Mouse (Mus musculus) forebrain, embryonic 10.5 days (tissue): ENCODE measurements around the gene Nipa2. TPM values are rescaled to one million over a fixed set of nuclear protein-coding genes. Genes with fewer than 3 reads are reported as not detected.
A peak's percentile ranks its signal among the peaks of the same experiment; 100 is the strongest.

Source experiments
- DNase-seq: peaks from one replicate; pipeline ENCODE4 v3.0.0-alpha.2; 2017; ENCODE audit warnings: low spot score; ENCODE audit errors: extremely low spot score
- H3K27ac ChIP-seq: fragments of 300-500 bp; sonication (generic); 2 replicates; pipeline ENCODE4 v1.5.1; 2016; ENCODE audit warnings: mild to moderate bottlenecking
- H3K27me3 ChIP-seq: fragments of 300-500 bp; sonication (generic); 2 replicates; pipeline ENCODE4 v1.6.1; 2016; ENCODE audit warnings: mild to moderate bottlenecking; ENCODE audit not compliant: poor library complexity, severe bottlenecking
- H3K36me3 ChIP-seq: fragments of 300-500 bp; sonication (generic); replicated peaks from 2 replicates; pipeline ENCODE4 v1.6.1; 2016; ENCODE audit warnings: mild to moderate bottlenecking, moderate library complexity
- H3K4me1 ChIP-seq: fragments of 300-500 bp; sonication (generic); 2 replicates; pipeline ENCODE4 v1.6.1; 2016
- H3K4me3 ChIP-seq: fragments of 300-500 bp; sonication (generic); 2 replicates; pipeline ENCODE4 v1.5.1; 2016; ENCODE audit warnings: mild to moderate bottlenecking, moderate library complexity
- H3K9me3 ChIP-seq: fragments of 300-500 bp; sonication (generic); 2 replicates; pipeline ENCODE4 v1.6.1; 2016; ENCODE audit warnings: mild to moderate bottlenecking, moderate library complexity
- WGBS: fragments of 180-500 bp; shearing (Covaris S2); methylation state at CpG from one replicate; pipeline ENCODE4 v1.1.7; 2016; 5-methylcytosine and 5-hydroxymethylcytosine counted together
- polyA plus RNA-seq: library from polyadenylated mRNA; unstranded; fragments of >200 nt; fragmentation: Nextera tagmentation; extraction: Ambion mirVana; gene quantifications from 2 replicates; pipeline ENCODE4 v1.2.1, GENCODE M21; 2016

Nipa2 gene
- 39.5 and 42.9 TPM in 2 replicates for polyA plus RNA-seq

DNA sequence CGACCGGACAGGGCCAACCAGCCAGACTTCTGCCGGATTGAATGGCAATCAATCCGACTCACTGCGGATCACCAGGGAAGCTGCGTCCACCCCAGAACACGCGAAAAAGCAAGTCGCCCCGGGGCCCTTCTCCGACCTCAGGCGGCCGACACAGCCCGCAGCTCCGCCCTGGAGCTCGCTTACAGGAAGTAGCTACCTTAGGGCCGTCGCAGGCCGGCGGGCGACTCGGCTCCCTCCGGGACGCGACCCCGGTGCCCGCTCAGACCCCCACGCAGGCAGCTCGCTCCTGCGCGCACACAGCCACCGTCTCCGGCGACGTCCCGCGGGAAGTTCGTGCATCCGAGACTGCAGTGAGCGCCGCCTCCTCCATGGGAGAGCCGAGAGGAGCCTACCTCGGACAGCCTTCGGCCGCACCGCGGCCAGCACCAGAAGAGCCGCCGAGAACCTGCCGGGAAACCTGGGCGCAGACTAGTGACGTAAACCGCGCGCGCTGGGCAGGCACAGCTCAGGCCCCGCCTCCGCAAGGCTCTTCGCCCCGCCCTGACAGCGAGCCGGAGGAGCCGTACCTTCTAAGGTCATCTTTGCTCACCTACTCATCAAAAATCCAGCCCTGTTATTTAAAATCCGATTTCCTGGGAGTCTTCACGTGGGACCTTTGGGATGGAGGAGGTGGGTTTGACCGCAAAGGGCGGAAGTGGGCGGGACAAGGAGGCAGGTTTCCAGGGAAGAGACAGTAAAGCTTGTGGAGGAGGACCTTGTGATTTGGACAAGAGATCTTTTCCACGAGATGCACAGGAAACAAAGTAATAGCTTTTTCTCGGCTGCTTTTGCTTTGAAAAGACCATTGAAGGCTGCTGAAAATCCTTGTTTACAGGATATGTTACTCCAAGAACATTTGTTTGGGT is at the start of gene Nipa2:
TSS of gene Nipa2 (minus strand) at position 473 of the 905 bp plus-strand sequence.
- peak; percentile 93 for DNase-seq
- Histone ChIP-seq H3K36me3 (peaks cover 33% of the 10 kb centered on the region), H3K4me3 (peak within 1 kb of the TSS; percentile 93), H3K9me3 (no peaks in the 10 kb centered on the region), H3K27ac (peak within 1 kb of the TSS; percentile 95), H3K4me1 (peaks cover 25% of the 10 kb centered on the region), H3K27me3 (no peaks in the 10 kb centered on the region)
- 0% methylated on average over 70 of the region's 70 CpGs for WGBS

GRCm38 (mm10) chr7:56011018-56011333 is 48.7 kb upstream of the Nipa2 start:
- Histone ChIP-seq H3K4me1 (no peaks in the 10 kb centered on the region), H3K4me3 (no peak overlapping the region), H3K27me3 (no peaks in the 10 kb centered on the region), H3K27ac (no peak overlapping the region), H3K9me3 (no peaks in the 10 kb centered on the region), H3K36me3 (no peaks in the 10 kb centered on the region)
- DNase-seq: no peak

DNA sequence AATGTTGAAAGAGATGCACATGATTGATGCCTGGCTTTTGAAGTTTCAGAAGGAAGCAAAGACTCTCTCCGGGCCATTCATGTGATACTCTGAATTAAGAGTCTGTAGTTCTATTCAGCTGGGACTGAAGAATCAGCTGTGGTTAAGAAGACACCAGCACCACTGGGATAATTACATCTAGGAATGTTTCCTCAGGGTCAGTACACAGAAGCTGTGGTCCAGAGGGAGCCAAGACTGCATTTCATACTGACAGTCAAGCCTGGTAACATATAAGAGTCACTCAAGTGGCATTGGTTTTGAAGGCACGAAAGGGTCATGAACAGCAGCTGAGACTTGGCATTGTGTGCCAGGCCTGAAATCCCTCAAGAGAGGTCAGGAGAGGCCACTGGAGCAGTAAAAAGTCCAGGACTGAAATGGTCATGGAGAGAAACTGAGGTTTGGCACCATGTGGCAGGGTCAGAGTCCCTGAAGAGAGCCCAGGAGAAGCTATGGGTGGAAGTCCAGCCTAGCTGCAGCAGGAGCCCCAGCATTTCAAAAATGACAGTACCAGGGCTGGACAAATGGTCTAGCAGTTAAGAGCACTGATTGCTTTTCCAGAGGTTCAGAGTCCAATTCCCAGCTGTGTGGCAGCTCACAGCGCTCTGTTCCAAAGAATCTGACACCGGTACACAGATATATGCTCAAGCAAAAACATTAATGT is 48.2 kb upstream of the Nipa2 start:
- no peaks in the 10 kb centered on the region for H3K4me1 ChIP-seq

DNA sequence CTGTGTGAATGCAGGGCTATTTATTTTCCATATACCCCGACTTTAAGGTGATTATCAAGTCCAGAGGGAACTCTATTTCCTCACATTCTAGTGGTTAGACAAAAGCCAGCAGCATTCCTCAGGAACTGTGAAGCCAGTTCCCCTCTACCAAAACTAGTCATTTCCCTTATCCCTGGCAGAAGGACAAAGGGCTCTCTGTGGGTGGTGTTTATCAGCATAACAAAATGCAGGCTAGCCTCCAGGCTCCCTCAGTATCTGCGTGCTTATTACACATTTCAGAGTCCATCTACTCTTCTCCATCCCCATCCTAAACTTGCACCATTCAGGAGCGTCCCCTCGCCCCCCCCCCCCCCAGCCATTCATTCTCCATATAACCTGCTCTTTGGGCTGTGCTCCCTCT is 36.7 kb upstream of the Nipa2 start:
- H3K4me1 ChIP-seq: peaks cover 16% of the 10 kb centered on the region
- WGBS: 3% methylated on average over 2 of the region's 4 CpGs
- H3K27ac ChIP-seq: peak overlapping the region; percentile 65
- no peaks in the 10 kb centered on the region for H3K36me3 ChIP-seq
- DNase-seq: no peak
- no peak overlapping the region for H3K4me3 ChIP-seq
- H3K27me3 ChIP-seq: no peaks in the 10 kb centered on the region
- H3K9me3 ChIP-seq: no peaks in the 10 kb centered on the region

More for the DNA sequence above, 48.2 kb upstream of the Nipa2 start:
- H3K36me3 ChIP-seq: no peaks in the 10 kb centered on the region
- H3K27ac ChIP-seq: no peak overlapping the region
- no peaks in the 10 kb centered on the region for H3K9me3 ChIP-seq
- no peak overlapping the region for H3K4me3 ChIP-seq
- H3K27me3 ChIP-seq: no peaks in the 10 kb centered on the region
- WGBS: 90% methylated on average over 4 of the region's 4 CpGs
- DNase-seq: no peak

DNA sequence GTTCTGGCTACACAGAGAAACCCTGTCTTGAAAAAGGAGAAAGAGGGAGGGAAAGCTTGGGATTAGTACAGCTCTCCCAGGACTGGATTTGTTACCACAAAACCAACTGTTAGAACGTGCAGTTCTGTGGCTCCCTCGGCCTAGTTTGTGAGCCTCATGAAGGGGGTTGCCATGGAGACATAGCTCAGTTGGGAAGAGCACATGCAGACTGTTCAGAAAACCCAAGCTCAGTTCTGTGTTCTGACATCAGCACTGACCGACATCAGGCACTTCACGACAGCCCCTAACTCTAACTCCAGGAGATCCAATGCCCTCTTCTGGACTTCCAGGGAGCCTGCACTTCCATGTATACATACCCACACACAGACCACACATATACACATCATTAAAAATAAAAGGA is 32.7 kb upstream of the Nipa2 start:
- H3K4me3 ChIP-seq: no peak overlapping the region
- H3K27ac ChIP-seq: no peak overlapping the region
- WGBS: 57% methylated on average over 4 of the region's 4 CpGs
- DNase-seq: no peak
- H3K36me3 ChIP-seq: no peaks in the 10 kb centered on the region
- H3K4me1 ChIP-seq: peaks cover 16% of the 10 kb centered on the region
- no peaks in the 10 kb centered on the region for H3K27me3 ChIP-seq
- H3K9me3 ChIP-seq: no peaks in the 10 kb centered on the region

GRCm38 (mm10) chr7:55991858-55992257 is 29.6 kb upstream of the Nipa2 start:
- Histone ChIP-seq H3K27ac (no peak overlapping the region), H3K4me1 (0 out of 2 replicates have a peak, but pooled peaks cover 4% of the 10 kb centered on the region), H3K27me3 (no peaks in the 10 kb centered on the region), H3K4me3 (no peak overlapping the region), H3K9me3 (no peaks in the 10 kb centered on the region), H3K36me3 (no peaks in the 10 kb centered on the region)
- WGBS: 91% methylated on average over 7 of the region's 7 CpGs
- DNase-seq: no peak

- H3K9me3 ChIP-seq: no peaks in the 10 kb centered on the region
- no peak for DNase-seq
- H3K4me3 ChIP-seq: no peak overlapping the region
- H3K4me1 ChIP-seq: 0 out of 2 replicates have a peak, but pooled peaks cover 4% of the 10 kb centered on the region
- H3K27ac ChIP-seq: no peak overlapping the region
- no peaks in the 10 kb centered on the region for H3K36me3 ChIP-seq
- 94% methylated on average over 3 of the region's 3 CpGs for WGBS
- H3K27me3 ChIP-seq: no peaks in the 10 kb centered on the region
These were observed 28.9 kb upstream of the Nipa2 start for GRCm38 (mm10) chr7:55991129-55991528.

- no peaks in the 10 kb centered on the region for H3K4me1 ChIP-seq
- H3K27ac ChIP-seq: no peak overlapping the region
- H3K4me3 ChIP-seq: no peak overlapping the region
- no peaks in the 10 kb centered on the region for H3K9me3 ChIP-seq
- no peaks in the 10 kb centered on the region for H3K36me3 ChIP-seq
- H3K27me3 ChIP-seq: no peaks in the 10 kb centered on the region
- WGBS: 42% methylated on average over 13 of the region's 13 CpGs
- peak; percentile 71 for DNase-seq
These were observed 24.4 kb upstream of the Nipa2 start for GRCm38 (mm10) chr7:55986526-55987214.

DNA sequence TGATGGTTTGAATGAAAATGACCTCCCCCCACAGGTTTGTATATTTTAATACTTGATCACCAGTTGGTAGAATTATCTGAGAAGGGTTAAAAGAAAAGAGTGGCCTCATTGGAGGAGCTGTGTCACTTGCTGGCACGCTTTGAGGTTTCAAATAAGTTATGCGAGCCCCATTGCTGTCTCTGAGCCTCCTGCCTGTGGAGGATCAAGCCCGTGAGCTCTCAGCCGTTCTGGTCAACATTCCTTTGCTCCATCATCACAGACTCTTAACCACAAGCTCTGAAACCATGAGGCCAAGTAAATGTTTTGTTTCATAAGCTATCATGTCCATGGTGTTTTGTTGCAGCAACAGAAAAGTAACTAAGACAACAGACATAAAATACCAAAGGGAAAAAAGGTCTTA is 22.5 kb upstream of the Nipa2 start:
- Histone ChIP-seq H3K27me3 (no peaks in the 10 kb centered on the region), H3K4me1 (no peaks in the 10 kb centered on the region), H3K27ac (no peak overlapping the region), H3K9me3 (no peaks in the 10 kb centered on the region), H3K4me3 (no peak overlapping the region), H3K36me3 (peaks cover 5% of the 10 kb centered on the region)
- DNase-seq: no peak
- 87% methylated on average over 4 of the region's 4 CpGs for WGBS

GRCm38 (mm10) chr7:55983107-55983506 is 20.8 kb upstream of the Nipa2 start:
- Histone ChIP-seq H3K36me3 (peaks cover 20% of the 10 kb centered on the region), H3K4me3 (no peak overlapping the region), H3K27me3 (no peaks in the 10 kb centered on the region), H3K9me3 (no peaks in the 10 kb centered on the region), H3K4me1 (no peaks in the 10 kb centered on the region), H3K27ac (no peak overlapping the region)
- WGBS: 90% methylated on average over 5 of the region's 5 CpGs
- DNase-seq: no peak

DNA sequence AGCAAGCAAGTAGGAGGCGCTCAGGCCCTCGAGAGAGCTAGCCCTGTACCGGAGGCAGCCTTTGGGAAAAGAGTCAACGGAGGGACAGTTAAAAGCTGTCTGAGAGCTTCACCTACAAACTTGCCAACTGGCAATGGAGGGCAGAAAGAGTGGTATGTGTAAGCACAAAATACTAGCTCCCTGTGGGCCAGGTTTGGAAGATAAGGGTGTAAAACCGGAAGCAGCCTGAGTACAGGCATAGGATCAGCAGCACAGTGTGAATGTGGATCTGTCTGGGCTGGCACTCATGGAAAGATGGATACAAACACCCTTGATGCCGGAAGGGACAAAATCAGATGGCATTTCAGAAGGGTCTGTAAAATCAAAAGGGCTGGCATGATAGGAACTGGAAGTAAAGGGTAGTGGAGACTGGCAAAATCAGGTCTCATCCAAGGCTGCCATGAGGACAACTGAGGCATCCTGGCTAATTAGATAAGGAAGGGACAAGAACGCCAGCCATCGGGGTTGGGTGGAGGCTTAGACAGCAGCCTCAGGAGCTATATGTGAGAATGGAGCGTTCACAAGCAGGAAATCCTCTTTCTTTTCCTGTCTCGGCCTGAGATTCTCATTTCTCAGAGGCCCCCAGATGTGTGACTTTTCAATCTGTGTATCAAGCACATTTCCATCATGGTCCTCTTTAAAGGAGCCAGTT is 19.9 kb upstream of the Nipa2 start:
- Histone ChIP-seq H3K36me3 (peaks cover 21% of the 10 kb centered on the region), H3K27me3 (no peaks in the 10 kb centered on the region), H3K4me3 (no peak overlapping the region), H3K27ac (no peak overlapping the region), H3K4me1 (no peaks in the 10 kb centered on the region), H3K9me3 (no peaks in the 10 kb centered on the region)
- DNase-seq: no peak
- WGBS: 92% methylated on average over 10 of the region's 10 CpGs

DNA sequence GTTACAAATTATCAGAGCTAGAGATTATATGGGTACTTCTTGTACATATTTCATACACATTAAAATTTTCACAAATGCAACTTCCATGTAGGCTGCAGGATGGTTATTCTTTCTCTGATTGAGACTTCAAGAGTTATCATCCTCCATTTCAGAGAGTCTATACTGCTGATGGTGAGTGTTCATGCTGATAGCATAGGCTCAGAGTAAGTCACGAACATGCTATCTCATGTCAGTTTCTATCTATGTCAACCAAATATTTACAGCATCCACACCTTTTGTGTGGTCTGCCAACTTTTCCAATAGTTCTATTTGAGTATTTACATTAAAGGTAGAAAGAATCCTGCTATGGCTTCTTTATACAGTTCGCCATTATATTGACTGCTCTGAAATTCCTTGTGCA is 19.2 kb upstream of the Nipa2 start:
- 95% methylated on average over 2 of the region's 2 CpGs for WGBS
- Histone ChIP-seq H3K4me3 (no peak overlapping the region), H3K27ac (no peak overlapping the region), H3K9me3 (no peaks in the 10 kb centered on the region), H3K27me3 (no peaks in the 10 kb centered on the region), H3K36me3 (peaks cover 21% of the 10 kb centered on the region), H3K4me1 (no peaks in the 10 kb centered on the region)
- no peak for DNase-seq
